Mouse (Mus musculus): ENCODE measurements at regions not wholly inside any gene's neighbourhood (a gene's known extent, or its start where the extent isn't known, plus 50 kb on each side); places are given as distances from the start of the nearest gene placed in this dataset.

GRCm38 (mm10) chr7:123642596-123642995 is 142.3 kb upstream of the Zkscan2 start:
- WGBS: 37% methylated on average over 4 of the region's 4 CpGs
- no peak for ATAC-seq (replicated peaks; ENCODE audit: insufficient number of reproducible peaks, insufficient read depth, low FRiP score, low read depth)

GRCm38 (mm10) chr7:123643426-123643825 is 143.2 kb upstream of the Zkscan2 start:
- Histone ChIP-seq H3K9me3 (replicated peaks) (no peaks in the 10 kb centered on the region), H3K9ac (no peak overlapping the region), H3K4me2 (no peak overlapping the region), H3K27ac (no peak overlapping the region), H3K36me3 (no peaks in the 10 kb centered on the region), H3K4me1 (replicated peaks) (no peaks in the 10 kb centered on the region), H3K4me3 (no peak overlapping the region), H3K27me3 (no peaks in the 10 kb centered on the region)
- WGBS: 23% methylated on average over 2 of the region's 2 CpGs
- no peak for ATAC-seq (replicated peaks; ENCODE audit: insufficient number of reproducible peaks, insufficient read depth, low FRiP score, low read depth)

More at GRCm38 (mm10) chr7:123642596-123642995, 142.3 kb upstream of the Zkscan2 start:
- Histone ChIP-seq H3K9me3 (replicated peaks) (no peaks in the 10 kb centered on the region), H3K36me3 (no peaks in the 10 kb centered on the region), H3K9ac (no peak overlapping the region), H3K4me2 (no peak overlapping the region), H3K4me3 (no peak overlapping the region), H3K27me3 (no peaks in the 10 kb centered on the region), H3K4me1 (replicated peaks) (no peaks in the 10 kb centered on the region), H3K27ac (no peak overlapping the region)

- Histone ChIP-seq H3K9ac (no peak overlapping the region), H3K36me3 (no peaks in the 10 kb centered on the region), H3K4me2 (no peak overlapping the region), H3K27me3 (no peaks in the 10 kb centered on the region), H3K4me1 (replicated peaks) (no peaks in the 10 kb centered on the region), H3K9me3 (replicated peaks) (no peaks in the 10 kb centered on the region), H3K4me3 (no peak overlapping the region), H3K27ac (no peak overlapping the region)
- no peak for ATAC-seq (replicated peaks; ENCODE audit: insufficient number of reproducible peaks, insufficient read depth, low FRiP score, low read depth)
- 77% methylated on average over 3 of the region's 3 CpGs for WGBS
Observed at GRCm38 (mm10) chr7:123645521-123645920, 145.3 kb upstream of the Zkscan2 start.

- H3K4me3 ChIP-seq: no peak overlapping the region
- H3K4me1 ChIP-seq (replicated peaks): no peaks in the 10 kb centered on the region
- no peak overlapping the region for H3K4me2 ChIP-seq
- H3K9ac ChIP-seq: no peak overlapping the region
- no peaks in the 10 kb centered on the region for H3K9me3 ChIP-seq (replicated peaks)
- no peak for ATAC-seq (replicated peaks; ENCODE audit: insufficient number of reproducible peaks, insufficient read depth, low FRiP score, low read depth)
- no peak overlapping the region for H3K27ac ChIP-seq
- H3K36me3 ChIP-seq: no peaks in the 10 kb centered on the region
- WGBS: 40% methylated on average over 5 of the region's 5 CpGs
- H3K27me3 ChIP-seq: no peaks in the 10 kb centered on the region
Observed at GRCm38 (mm10) chr7:123665459-123665858, 165.2 kb upstream of the Zkscan2 start.

- WGBS: 65% methylated on average over 3 of the region's 3 CpGs
- no peaks in the 10 kb centered on the region for H3K9me3 ChIP-seq (replicated peaks)
- no peak overlapping the region for H3K4me3 ChIP-seq
- no peaks in the 10 kb centered on the region for H3K27me3 ChIP-seq
- no peak for ATAC-seq (replicated peaks; ENCODE audit: insufficient number of reproducible peaks, insufficient read depth, low FRiP score, low read depth)
- H3K4me1 ChIP-seq (replicated peaks): no peaks in the 10 kb centered on the region
- no peaks in the 10 kb centered on the region for H3K36me3 ChIP-seq
- H3K4me2 ChIP-seq: no peak overlapping the region
- H3K9ac ChIP-seq: no peak overlapping the region
- H3K27ac ChIP-seq: no peak overlapping the region
Observed at GRCm38 (mm10) chr7:123684762-123685161, 184.5 kb upstream of the Zkscan2 start.

GRCm38 (mm10) chr7:123686547-123686946 is 186.3 kb upstream of the Zkscan2 start:
- Histone ChIP-seq H3K4me3 (no peak overlapping the region), H3K4me1 (replicated peaks) (no peaks in the 10 kb centered on the region), H3K9me3 (replicated peaks) (no peaks in the 10 kb centered on the region), H3K36me3 (no peaks in the 10 kb centered on the region), H3K9ac (no peak overlapping the region), H3K27ac (no peak overlapping the region), H3K27me3 (no peaks in the 10 kb centered on the region), H3K4me2 (no peak overlapping the region)
- no peak for ATAC-seq (replicated peaks; ENCODE audit: insufficient number of reproducible peaks, insufficient read depth, low FRiP score, low read depth)
- 68% methylated on average over 3 of the region's 3 CpGs for WGBS

- no peaks in the 10 kb centered on the region for H3K27me3 ChIP-seq
- no peak overlapping the region for H3K27ac ChIP-seq
- no peak overlapping the region for H3K4me2 ChIP-seq
- no peak for ATAC-seq (replicated peaks; ENCODE audit: insufficient number of reproducible peaks, insufficient read depth, low FRiP score, low read depth)
- no peak overlapping the region for H3K4me3 ChIP-seq
- H3K9ac ChIP-seq: no peak overlapping the region
- H3K36me3 ChIP-seq: no peaks in the 10 kb centered on the region
- no peaks in the 10 kb centered on the region for H3K9me3 ChIP-seq (replicated peaks)
- WGBS: 63% methylated on average over 4 of the region's 4 CpGs
- H3K4me1 ChIP-seq (replicated peaks): no peaks in the 10 kb centered on the region
Observed at GRCm38 (mm10) chr7:123731016-123731415, 230.8 kb upstream of the Zkscan2 start.

- H3K4me3 ChIP-seq: no peak overlapping the region
- H3K4me1 ChIP-seq (replicated peaks): no peaks in the 10 kb centered on the region
- H3K27me3 ChIP-seq: no peaks in the 10 kb centered on the region
- H3K9ac ChIP-seq: no peak overlapping the region
- H3K27ac ChIP-seq: no peak overlapping the region
- no peaks in the 10 kb centered on the region for H3K36me3 ChIP-seq
- no peak overlapping the region for H3K4me2 ChIP-seq
- 59% methylated on average over 3 of the region's 3 CpGs for WGBS
- H3K9me3 ChIP-seq (replicated peaks): no peaks in the 10 kb centered on the region
- no peak for ATAC-seq (replicated peaks; ENCODE audit: insufficient number of reproducible peaks, insufficient read depth, low FRiP score, low read depth)
Observed at GRCm38 (mm10) chr7:123733061-123733460, 232.8 kb upstream of the Zkscan2 start.

GRCm38 (mm10) chr7:123747986-123748385 is 234.7 kb upstream of the Hs3st4 start:
- H3K4me1 ChIP-seq (replicated peaks): no peaks in the 10 kb centered on the region
- H3K9me3 ChIP-seq (replicated peaks): no peaks in the 10 kb centered on the region
- no peaks in the 10 kb centered on the region for H3K36me3 ChIP-seq
- ATAC-seq (replicated peaks; ENCODE audit: insufficient number of reproducible peaks, insufficient read depth, low FRiP score, low read depth): no peak
- no peaks in the 10 kb centered on the region for H3K27me3 ChIP-seq
- no peak overlapping the region for H3K9ac ChIP-seq
- 38% methylated on average over 4 of the region's 4 CpGs for WGBS
- no peak overlapping the region for H3K4me2 ChIP-seq
- no peak overlapping the region for H3K4me3 ChIP-seq
- H3K27ac ChIP-seq: no peak overlapping the region

- H3K36me3 ChIP-seq: no peaks in the 10 kb centered on the region
- H3K4me2 ChIP-seq: no peak overlapping the region
- H3K4me3 ChIP-seq: no peak overlapping the region
- no peak for ATAC-seq (replicated peaks; ENCODE audit: insufficient number of reproducible peaks, insufficient read depth, low FRiP score, low read depth)
- 69% methylated on average over 3 of the region's 3 CpGs for WGBS
- H3K27ac ChIP-seq: no peak overlapping the region
- H3K9ac ChIP-seq: no peak overlapping the region
- no peaks in the 10 kb centered on the region for H3K27me3 ChIP-seq
- H3K9me3 ChIP-seq (replicated peaks): no peaks in the 10 kb centered on the region
- no peaks in the 10 kb centered on the region for H3K4me1 ChIP-seq (replicated peaks)
Observed at GRCm38 (mm10) chr7:123753252-123753651, 229.4 kb upstream of the Hs3st4 start.

- Histone ChIP-seq H3K27me3 (no peaks in the 10 kb centered on the region), H3K36me3 (no peaks in the 10 kb centered on the region)
- WGBS: 67% methylated on average over 2 of the region's 2 CpGs
Observed at GRCm38 (mm10) chr7:123795036-123795435, 187.6 kb upstream of the Hs3st4 start.

GRCm38 (mm10) chr7:123796096-123796495 is 186.6 kb upstream of the Hs3st4 start:
- H3K9ac ChIP-seq: no peak overlapping the region
- no peak overlapping the region for H3K4me3 ChIP-seq
- no peak overlapping the region for H3K27ac ChIP-seq
- ATAC-seq (replicated peaks; ENCODE audit: insufficient number of reproducible peaks, insufficient read depth, low FRiP score, low read depth): no peak
- WGBS: 53% methylated on average over 3 of the region's 3 CpGs
- H3K9me3 ChIP-seq (replicated peaks): no peaks in the 10 kb centered on the region
- H3K4me1 ChIP-seq (replicated peaks): no peaks in the 10 kb centered on the region
- no peaks in the 10 kb centered on the region for H3K27me3 ChIP-seq
- no peak overlapping the region for H3K4me2 ChIP-seq
- no peaks in the 10 kb centered on the region for H3K36me3 ChIP-seq

More at GRCm38 (mm10) chr7:123795036-123795435, 187.6 kb upstream of the Hs3st4 start:
- ATAC-seq (replicated peaks; ENCODE audit: insufficient number of reproducible peaks, insufficient read depth, low FRiP score, low read depth): no peak
- H3K27ac ChIP-seq: no peak overlapping the region
- H3K4me2 ChIP-seq: no peak overlapping the region
- no peaks in the 10 kb centered on the region for H3K9me3 ChIP-seq (replicated peaks)
- no peak overlapping the region for H3K4me3 ChIP-seq
- H3K9ac ChIP-seq: no peak overlapping the region
- no peaks in the 10 kb centered on the region for H3K4me1 ChIP-seq (replicated peaks)
